ENCODE assay signal across 8 mouse cellular contexts in the genomic region with DNA sequence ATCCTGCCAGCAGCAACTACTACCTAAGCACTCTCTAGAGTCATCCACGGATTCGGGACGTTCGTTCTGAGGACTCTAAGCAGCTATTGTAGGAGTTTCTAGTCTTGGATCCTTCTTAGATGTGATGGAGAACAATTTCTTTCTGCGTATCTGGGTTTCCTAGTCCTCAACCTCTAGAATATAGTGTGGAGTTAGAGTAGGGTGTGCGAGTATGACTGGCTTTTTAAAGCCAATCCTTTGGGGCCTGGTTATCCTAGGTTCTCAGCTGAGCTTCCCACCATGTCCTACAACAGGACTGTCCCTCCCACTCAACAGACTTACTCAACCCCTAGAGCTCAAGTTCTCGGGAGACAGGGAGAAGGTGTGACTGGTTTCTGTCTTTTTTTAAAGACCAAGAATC. TPM values are rescaled to one million over a fixed set of nuclear protein-coding genes. Genes with fewer than 3 reads are reported as not detected.
DNase-seq lines count a peak whose midpoint lies in the region; ATAC-seq and TF ChIP-seq lines count a peak whose summit lies in the region.

No protein-coding gene starts in this region.

- peak overlapping the region; percentile 89 for H3K4me2 ChIP-seq in heart, embryonic 12.5 days
- H3K4me2 ChIP-seq in forebrain, embryonic 12.5 days = peak overlapping the region; percentile 80
- peak overlapping the region; percentile 88 for H3K4me2 ChIP-seq in liver, embryonic 15.5 days

- TF ChIP-seq CTCF in E14TG2a.4 (conservative IDR thresholded peaks at IDR 0.05; ENCODE audit: low read length) = no peak

- no peaks in the 10 kb centered on the region for H3K27me3 ChIP-seq in heart, embryonic 12.5 days (replicated peaks)
- H3K27me3 ChIP-seq in E14TG2a.4 (ENCODE audit: insufficient read depth, low read length) = no peaks in the 10 kb centered on the region
- H3K27me3 ChIP-seq in forebrain, embryonic 12.5 days = no peaks in the 10 kb centered on the region
- H3K27me3 ChIP-seq in liver, embryonic 15.5 days = no peaks in the 10 kb centered on the region

- peak overlapping the region; percentile 84 for H3K9ac ChIP-seq in heart, embryonic 12.5 days
- H3K9ac ChIP-seq in forebrain, embryonic 12.5 days = peak overlapping the region; percentile 80
- H3K9ac ChIP-seq in liver, embryonic 15.5 days = peak overlapping the region; percentile 79

- peak overlapping the region; percentile 82 for H3K4me3 ChIP-seq in heart, embryonic 12.5 days
- peak overlapping the region; percentile 93 for H3K4me3 ChIP-seq in E14TG2a.4 (replicated peaks; ENCODE audit: low read length)
- peak overlapping the region; percentile 88 for H3K4me3 ChIP-seq in forebrain, embryonic 12.5 days (replicated peaks)
- peak overlapping the region; percentile 96 for H3K4me3 ChIP-seq in liver, embryonic 15.5 days (replicated peaks)

- H3K9me3 ChIP-seq in heart, embryonic 12.5 days (replicated peaks) = no peaks in the 10 kb centered on the region
- no peaks in the 10 kb centered on the region for H3K9me3 ChIP-seq in E14TG2a.4 (ENCODE audit: low read length)
- H3K9me3 ChIP-seq in forebrain, embryonic 12.5 days = no peaks in the 10 kb centered on the region
- no peaks in the 10 kb centered on the region for H3K9me3 ChIP-seq in liver, embryonic 15.5 days (replicated peaks)

- DNase-seq in heart, postnatal 4 days = no peak
- no peak for DNase-seq in cerebellum, adult 11-12 months
- no peak for DNase-seq in cerebellum, adult 8-10 months
- DNase-seq in testis, postnatal 10 days (ENCODE audit: low spot score) = no peak

- 29% methylated on average over 7 of the region's 7 CpGs for WGBS in heart, embryonic 12.5 days
- 34% methylated on average over 7 of the region's 7 CpGs for WGBS in forebrain, embryonic 12.5 days
- WGBS in liver, embryonic 15.5 days (ENCODE audit: insufficient replicate concordance) = 29% methylated on average over 7 of the region's 7 CpGs

- ATAC-seq in heart, embryonic 12.5 days (ENCODE audit: insufficient number of reproducible peaks, low FRiP score) = no peak
- no peak for ATAC-seq in forebrain, embryonic 12.5 days (ENCODE audit: low FRiP score)
- ATAC-seq in liver, embryonic 15.5 days (ENCODE audit: insufficient read depth) = no peak

- peak overlapping the region; percentile 98 for H3K27ac ChIP-seq in heart, embryonic 12.5 days (ENCODE audit: poor library complexity, severe bottlenecking)
- peak overlapping the region; percentile 98 for H3K27ac ChIP-seq in forebrain, embryonic 12.5 days
- peak overlapping the region; percentile 99 for H3K27ac ChIP-seq in liver, embryonic 15.5 days (replicated peaks)

- H3K36me3 ChIP-seq in heart, embryonic 12.5 days = peaks cover 42% of the 10 kb centered on the region
- H3K36me3 ChIP-seq in E14TG2a.4 (ENCODE audit: insufficient read depth, low read length) = peaks cover 46% of the 10 kb centered on the region
- peaks cover 38% of the 10 kb centered on the region for H3K36me3 ChIP-seq in forebrain, embryonic 12.5 days (replicated peaks)
- H3K36me3 ChIP-seq in liver, embryonic 15.5 days (replicated peaks) = peaks cover 44% of the 10 kb centered on the region

- peaks cover 31% of the 10 kb centered on the region for H3K4me1 ChIP-seq in heart, embryonic 12.5 days (replicated peaks)
- H3K4me1 ChIP-seq in E14TG2a.4 (replicated peaks; ENCODE audit: low read depth, low read length) = peaks cover 59% of the 10 kb centered on the region
- peaks cover 28% of the 10 kb centered on the region for H3K4me1 ChIP-seq in forebrain, embryonic 12.5 days
- H3K4me1 ChIP-seq in liver, embryonic 15.5 days (replicated peaks) = peaks cover 48% of the 10 kb centered on the region

RNA-seq across cellular contexts. Expression of a gene that starts 0.8 kb away (rescaled TPM):
- 151 and 154 TPM in 2 replicates for polyA plus RNA-seq in heart, embryonic 12.5 days (2016; fragmentation: Nextera tagmentation; extraction: Ambion mirVana)
- 100 to 1,000 TPM; 111 to 112 TPM for total RNA-seq in heart, postnatal 4 days (2021)
- 220 and 238 TPM in 2 replicates for polyA plus RNA-seq in forebrain, embryonic 12.5 days (2016; fragmentation: Nextera tagmentation; extraction: Ambion mirVana)
- 53.7 and 58.4 TPM in 2 replicates for polyA plus RNA-seq in liver, embryonic 15.5 days (2015; fragmentation: Nextera tagmentation; extraction: Ambion mirVana)

RNA-seq across cellular contexts. Expression of a gene that starts 12.1 kb away (rescaled TPM):
- polyA plus RNA-seq in heart, embryonic 12.5 days (2016; fragmentation: Nextera tagmentation; extraction: Ambion mirVana) = 2,134 and 2,138 TPM in 2 replicates
- total RNA-seq in heart, postnatal 4 days (2021) = 100 to 1,000 TPM; 836 to 917 TPM
- 781 and 789 TPM in 2 replicates for polyA plus RNA-seq in forebrain, embryonic 12.5 days (2016; fragmentation: Nextera tagmentation; extraction: Ambion mirVana)
- 485 and 535 TPM in 2 replicates for polyA plus RNA-seq in liver, embryonic 15.5 days (2015; fragmentation: Nextera tagmentation; extraction: Ambion mirVana)

RNA-seq across cellular contexts. Expression of a gene that starts 35.7 kb away (rescaled TPM):
- 64.1 and 66.3 TPM in 2 replicates for polyA plus RNA-seq in heart, embryonic 12.5 days (2016; fragmentation: Nextera tagmentation; extraction: Ambion mirVana)
- total RNA-seq in heart, postnatal 4 days (2021) = 10 to 100 TPM; 34.3 to 36.9 TPM
- 90.0 and 92.2 TPM in 2 replicates for polyA plus RNA-seq in forebrain, embryonic 12.5 days (2016; fragmentation: Nextera tagmentation; extraction: Ambion mirVana)
- 25.0 and 25.4 TPM in 2 replicates for polyA plus RNA-seq in liver, embryonic 15.5 days (2015; fragmentation: Nextera tagmentation; extraction: Ambion mirVana)
